Mouse (Mus musculus) lung, adult 2 months (tissue): ENCODE results near the gene Babam2.

Experiments used
- CTCF ChIP-seq: fragments of 200-500 bp; IDR thresholded peaks from 2 replicates; pipeline ENCODE4 v1.5.1; 2011; ENCODE audit warnings: mild to moderate bottlenecking, low read length, control low read depth; ENCODE audit not compliant: insufficient read depth
- POLR2A ChIP-seq: fragments of 200-500 bp; IDR thresholded peaks from 2 replicates; pipeline ENCODE4 v1.6.1; 2011; ENCODE audit warnings: low read depth, mild to moderate bottlenecking, control low read depth, low read length, borderline replicate concordance; ENCODE audit errors: extremely low read depth

DNA sequence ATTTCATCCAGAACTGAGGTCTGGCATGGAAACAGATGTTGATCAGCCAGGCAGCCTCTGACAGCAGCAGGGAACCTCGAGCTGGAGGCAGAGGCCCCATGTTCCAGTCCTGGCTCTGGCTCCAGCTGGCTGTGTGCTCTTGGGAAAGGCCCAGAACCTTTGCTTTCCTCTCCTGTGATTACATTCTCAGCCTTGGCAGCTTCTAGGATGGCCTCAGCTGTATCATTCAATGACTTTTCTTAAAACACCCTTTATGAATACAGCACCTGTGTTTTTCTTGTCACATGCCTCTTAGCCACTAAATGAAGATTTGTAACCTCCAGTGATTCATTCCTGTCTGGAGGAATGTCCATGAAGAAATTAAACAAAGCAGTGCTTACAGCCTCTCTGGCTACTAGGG lies 31.3 kb upstream of the Babam2 start:
- TF ChIP-seq POLR2A (no peak), CTCF (no peak)
